Mouse (Mus musculus) neural tube, embryonic 15.5 days (tissue): ENCODE measurements around the gene Cep131. TPM values are rescaled to one million over a fixed set of nuclear protein-coding genes. Genes with fewer than 3 reads are reported as not detected.

Experiments
- ATAC-seq: fragments of 200-750 bp; cut with Nextera tagmentation; 2 replicates; pipeline ENCODE4 v1.8.0; 2017; ENCODE audit warnings: mild to moderate bottlenecking, moderate TSS enrichment, moderate library complexity; ENCODE audit not compliant: low FRiP score
- H3K27ac ChIP-seq: fragments of 300-500 bp; sonication (generic); replicated peaks from 2 replicates; pipeline ENCODE4 v1.5.1; 2015; ENCODE audit warnings: mild to moderate bottlenecking, inconsistent platforms
- H3K27me3 ChIP-seq: fragments of 300-500 bp; sonication (generic); replicated peaks from 2 replicates; pipeline ENCODE4 v1.6.1; 2015; ENCODE audit warnings: inconsistent platforms
- H3K36me3 ChIP-seq: fragments of 300-500 bp; sonication (generic); 2 replicates; pipeline ENCODE4 v1.6.1; 2015; ENCODE audit warnings: inconsistent platforms
- H3K4me1 ChIP-seq: fragments of 300-500 bp; sonication (generic); 2 replicates; pipeline ENCODE4 v1.6.1; 2015; ENCODE audit warnings: inconsistent platforms
- H3K4me2 ChIP-seq: fragments of 300-500 bp; sonication (generic); 2 replicates; pipeline ENCODE4 v1.6.1; 2015; ENCODE audit warnings: inconsistent platforms, mild to moderate bottlenecking, moderate library complexity
- H3K4me3 ChIP-seq: fragments of 300-500 bp; sonication (generic); replicated peaks from 2 replicates; pipeline ENCODE4 v1.5.1; 2015; ENCODE audit warnings: mild to moderate bottlenecking, inconsistent platforms
- H3K9ac ChIP-seq: fragments of 300-500 bp; sonication (generic); replicated peaks from 2 replicates; pipeline ENCODE4 v1.6.1; 2015; ENCODE audit warnings: mild to moderate bottlenecking, inconsistent platforms
- H3K9me3 ChIP-seq: fragments of 300-500 bp; sonication (generic); replicated peaks from 2 replicates; pipeline ENCODE4 v1.6.1; 2016; ENCODE audit warnings: inconsistent platforms
- WGBS: fragments of 180-500 bp; shearing (Covaris S2); methylation state at CpG from one replicate; pipeline ENCODE4 v1.1.7; 2015; ENCODE audit warnings: mixed read lengths; 5-methylcytosine and 5-hydroxymethylcytosine counted together
- polyA plus RNA-seq: library from polyadenylated mRNA; unstranded; fragments of >200 nt; fragmentation: Nextera tagmentation; extraction: Ambion mirVana; gene quantifications from 2 replicates; pipeline ENCODE4 v1.2.1, GENCODE M21; 2015

The Cep131 gene
- polyA plus RNA-seq, result 26.0 and 27.2 TPM in 2 replicates

DNA sequence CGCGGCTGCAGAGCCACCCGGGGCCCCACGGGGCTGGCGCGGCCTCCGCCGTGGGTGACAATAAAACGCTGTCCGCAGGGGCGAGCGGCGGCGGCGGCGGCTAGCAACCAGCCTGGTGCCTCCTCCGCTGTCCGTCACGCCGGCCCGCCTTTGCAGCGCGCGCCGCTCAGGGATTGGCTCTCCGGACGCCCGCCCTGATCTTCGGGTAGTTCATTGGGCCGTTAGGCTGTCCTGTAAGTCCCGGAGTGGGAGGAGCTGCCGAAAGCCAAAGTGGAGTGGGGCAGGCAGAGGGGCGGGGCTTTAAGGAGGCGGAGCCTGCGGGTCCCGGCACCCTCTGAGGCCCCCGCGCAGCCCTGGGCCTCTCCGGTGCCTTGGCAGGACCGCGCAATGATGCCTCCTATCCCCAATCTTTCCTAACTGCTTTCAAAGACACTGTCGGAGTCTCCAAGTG, at the start of gene Cep131:
Gene Cep131 (minus strand): TSS at position 126 of the 451 bp plus-strand sequence.
- peak within 1 kb of the TSS; percentile 85 for H3K27ac ChIP-seq
- H3K27me3 ChIP-seq, result no peaks in the 10 kb centered on the region
- H3K4me3 ChIP-seq, result peak within 1 kb of the TSS; percentile 63
- 0% methylated on average over 42 of the region's 42 CpGs for WGBS
- H3K4me1 ChIP-seq, result peaks cover 17% of the 10 kb centered on the region
- H3K36me3 ChIP-seq, result peaks cover 25% of the 10 kb centered on the region
- peak within 1 kb of the TSS; percentile 78 for H3K9ac ChIP-seq
- peak within 1 kb of the TSS; percentile 87 for H3K4me2 ChIP-seq
- no peaks in the 10 kb centered on the region for H3K9me3 ChIP-seq
- peak; percentile 98 for ATAC-seq

DNA sequence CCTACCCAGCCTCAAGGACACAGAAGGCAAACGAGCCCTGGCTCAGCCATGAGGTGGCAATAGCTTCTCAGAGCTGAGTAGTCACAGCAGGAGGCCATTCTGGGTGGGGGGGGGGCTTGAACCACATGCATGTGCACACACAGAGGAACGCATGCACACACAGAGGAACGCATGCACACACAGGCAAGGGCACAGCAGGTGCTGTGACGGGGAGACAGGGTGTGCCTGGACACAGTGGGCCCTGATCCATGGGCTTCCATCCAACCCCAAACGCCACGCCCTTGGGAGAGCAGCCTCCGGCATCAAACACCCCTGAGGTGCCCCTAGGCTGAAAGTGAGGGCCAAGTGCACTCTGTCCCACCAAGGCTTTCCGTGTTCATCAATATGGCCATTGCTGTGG, 49.6 kb upstream of the Cep131 start:
- no peak overlapping the region for H3K4me3 ChIP-seq
- H3K27me3 ChIP-seq, result no peaks in the 10 kb centered on the region
- no peak; the same call in 1 of the 2 replicates for ATAC-seq
- WGBS, result 73% methylated on average over 8 of the region's 8 CpGs
- H3K4me1 ChIP-seq, result peaks cover 23% of the 10 kb centered on the region
- H3K9ac ChIP-seq, result no peak overlapping the region
- H3K36me3 ChIP-seq, result peaks cover 35% of the 10 kb centered on the region
- H3K4me2 ChIP-seq, result no peak overlapping the region
- no peaks in the 10 kb centered on the region for H3K9me3 ChIP-seq
- no peak overlapping the region for H3K27ac ChIP-seq

DNA sequence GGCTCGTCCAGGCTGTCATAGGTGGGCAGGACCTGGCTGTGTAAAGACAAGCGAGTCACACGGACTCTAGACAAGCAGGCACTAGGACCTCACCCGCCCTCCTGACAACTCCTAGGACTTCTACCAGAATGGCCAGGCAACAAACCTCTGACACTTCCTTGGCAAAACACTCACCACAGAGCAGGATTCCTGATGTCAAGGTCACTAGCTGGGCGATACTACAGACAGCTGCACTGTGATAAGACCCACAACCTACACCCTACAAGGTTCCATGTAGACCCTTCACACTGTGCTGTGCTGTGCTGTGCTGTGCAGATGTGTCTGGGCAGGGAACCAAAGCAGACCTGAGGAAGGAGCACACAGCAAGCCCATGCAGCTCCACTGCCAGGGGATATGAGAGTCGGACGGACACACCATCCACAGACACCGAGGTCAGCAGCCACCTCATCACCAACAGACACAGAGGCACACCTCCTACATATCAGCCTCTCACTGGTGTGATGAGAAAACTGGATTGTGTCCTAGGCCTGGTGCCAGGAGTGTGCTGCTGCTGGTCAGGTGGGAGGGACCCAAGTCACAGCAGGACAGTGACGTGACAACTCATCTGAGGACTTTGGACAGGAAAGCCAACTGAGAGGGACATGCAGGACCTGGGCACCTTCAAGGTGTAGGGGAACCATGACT, 48.4 kb upstream of the Cep131 start:
- no peak overlapping the region for H3K4me2 ChIP-seq
- H3K4me1 ChIP-seq, result peaks cover 23% of the 10 kb centered on the region
- H3K36me3 ChIP-seq, result peaks cover 38% of the 10 kb centered on the region
- H3K27ac ChIP-seq, result no peak overlapping the region
- ATAC-seq, result no peak
- H3K4me3 ChIP-seq, result no peak overlapping the region
- no peaks in the 10 kb centered on the region for H3K27me3 ChIP-seq
- WGBS, result 95% methylated on average over 9 of the region's 9 CpGs
- no peak overlapping the region for H3K9ac ChIP-seq
- no peaks in the 10 kb centered on the region for H3K9me3 ChIP-seq

GRCm38 (mm10) chr11:120134148-120134547, 47.5 kb upstream of the Cep131 start:
- H3K4me3 ChIP-seq, result no peak overlapping the region
- H3K36me3 ChIP-seq, result peaks cover 47% of the 10 kb centered on the region
- H3K9me3 ChIP-seq, result no peaks in the 10 kb centered on the region
- H3K9ac ChIP-seq, result no peak overlapping the region
- no peak overlapping the region for H3K4me2 ChIP-seq
- WGBS, result 96% methylated on average over 5 of the region's 5 CpGs
- no peak overlapping the region for H3K27ac ChIP-seq
- H3K4me1 ChIP-seq, result peaks cover 23% of the 10 kb centered on the region
- no peaks in the 10 kb centered on the region for H3K27me3 ChIP-seq
- ATAC-seq, result no peak

DNA sequence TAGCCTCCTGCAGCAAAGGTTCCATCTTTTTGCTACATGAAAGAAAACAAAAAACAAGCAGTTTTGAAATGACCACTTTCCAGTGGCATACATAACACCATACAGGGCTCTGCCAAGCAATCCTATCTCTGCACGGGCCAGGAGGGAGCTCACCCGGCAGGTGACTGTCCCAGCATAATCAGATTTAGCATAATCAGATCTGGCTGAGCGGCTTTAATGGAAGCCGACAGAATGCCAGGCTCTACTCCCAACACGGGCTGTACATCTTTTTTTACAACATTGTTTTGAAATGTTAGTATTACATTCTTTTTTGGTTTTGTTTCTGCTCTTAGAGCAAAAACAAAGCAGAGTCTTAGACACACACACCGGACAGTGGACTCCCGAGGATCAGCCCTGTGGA, 42.7 kb upstream of the Cep131 start:
- H3K4me3 ChIP-seq, result no peak overlapping the region
- H3K27me3 ChIP-seq, result no peaks in the 10 kb centered on the region
- H3K9me3 ChIP-seq, result no peaks in the 10 kb centered on the region
- H3K36me3 ChIP-seq, result peaks cover 60% of the 10 kb centered on the region
- no peaks in the 10 kb centered on the region for H3K4me1 ChIP-seq
- ATAC-seq, result no peak
- no peak overlapping the region for H3K9ac ChIP-seq
- H3K4me2 ChIP-seq, result no peak overlapping the region
- WGBS, result 74% methylated on average over 7 of the region's 7 CpGs
- no peak overlapping the region for H3K27ac ChIP-seq

DNA sequence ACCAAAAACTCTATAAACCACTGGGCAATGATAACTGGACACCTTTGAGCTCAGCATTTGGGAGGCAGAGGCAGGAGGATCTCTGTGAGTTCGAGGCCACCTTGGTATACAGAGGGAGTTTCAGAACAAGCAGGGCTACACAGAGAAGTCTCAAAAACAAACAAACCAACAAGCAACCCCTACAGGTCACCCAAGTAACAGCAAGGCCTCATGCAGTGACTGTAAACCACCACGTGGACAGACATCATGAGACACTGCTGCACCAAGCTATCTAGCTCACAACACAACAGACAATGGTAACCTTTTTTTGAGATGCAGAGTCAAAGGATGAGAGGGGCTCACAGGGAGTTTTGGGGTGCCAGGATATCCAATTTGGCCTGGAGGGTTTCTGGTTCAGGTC, 40.2 kb upstream of the Cep131 start:
- H3K36me3 ChIP-seq, result peaks cover 48% of the 10 kb centered on the region
- no peaks in the 10 kb centered on the region for H3K27me3 ChIP-seq
- no peak overlapping the region for H3K27ac ChIP-seq
- no peak overlapping the region for H3K4me3 ChIP-seq
- ATAC-seq, result no peak
- H3K9me3 ChIP-seq, result no peaks in the 10 kb centered on the region
- no peak overlapping the region for H3K9ac ChIP-seq
- H3K4me1 ChIP-seq, result no peaks in the 10 kb centered on the region
- WGBS, result 88% methylated on average over 2 of the region's 2 CpGs
- no peak overlapping the region for H3K4me2 ChIP-seq

DNA sequence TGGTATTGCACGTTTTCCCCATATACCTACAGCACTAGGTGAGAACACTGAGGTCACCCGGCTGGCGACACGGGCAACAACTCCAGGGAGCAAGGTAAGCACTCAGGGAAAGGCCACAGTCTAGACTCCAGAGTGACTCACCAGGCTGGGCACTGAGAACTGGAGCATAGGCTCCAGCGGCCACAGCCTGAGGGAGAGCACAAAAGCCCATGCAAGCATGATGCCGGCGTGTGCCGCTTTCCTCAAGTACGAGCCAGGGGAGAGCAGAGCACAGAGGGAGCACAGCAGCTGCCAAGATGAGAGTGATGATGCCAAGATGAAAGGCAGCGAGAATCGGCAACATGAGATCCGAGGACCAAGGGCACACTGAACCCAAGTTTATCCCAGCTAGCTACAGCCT, 35.5 kb upstream of the Cep131 start:
- WGBS, result 82% methylated on average over 12 of the region's 12 CpGs
- H3K27ac ChIP-seq, result no peak overlapping the region
- H3K4me3 ChIP-seq, result no peak overlapping the region
- H3K36me3 ChIP-seq, result peaks cover 19% of the 10 kb centered on the region; the same call in 1 of the 2 replicates
- peaks cover 17% of the 10 kb centered on the region for H3K4me1 ChIP-seq
- no peaks in the 10 kb centered on the region for H3K27me3 ChIP-seq
- H3K4me2 ChIP-seq, result no peak overlapping the region
- H3K9me3 ChIP-seq, result no peaks in the 10 kb centered on the region
- ATAC-seq, result no peak
- H3K9ac ChIP-seq, result no peak overlapping the region

DNA sequence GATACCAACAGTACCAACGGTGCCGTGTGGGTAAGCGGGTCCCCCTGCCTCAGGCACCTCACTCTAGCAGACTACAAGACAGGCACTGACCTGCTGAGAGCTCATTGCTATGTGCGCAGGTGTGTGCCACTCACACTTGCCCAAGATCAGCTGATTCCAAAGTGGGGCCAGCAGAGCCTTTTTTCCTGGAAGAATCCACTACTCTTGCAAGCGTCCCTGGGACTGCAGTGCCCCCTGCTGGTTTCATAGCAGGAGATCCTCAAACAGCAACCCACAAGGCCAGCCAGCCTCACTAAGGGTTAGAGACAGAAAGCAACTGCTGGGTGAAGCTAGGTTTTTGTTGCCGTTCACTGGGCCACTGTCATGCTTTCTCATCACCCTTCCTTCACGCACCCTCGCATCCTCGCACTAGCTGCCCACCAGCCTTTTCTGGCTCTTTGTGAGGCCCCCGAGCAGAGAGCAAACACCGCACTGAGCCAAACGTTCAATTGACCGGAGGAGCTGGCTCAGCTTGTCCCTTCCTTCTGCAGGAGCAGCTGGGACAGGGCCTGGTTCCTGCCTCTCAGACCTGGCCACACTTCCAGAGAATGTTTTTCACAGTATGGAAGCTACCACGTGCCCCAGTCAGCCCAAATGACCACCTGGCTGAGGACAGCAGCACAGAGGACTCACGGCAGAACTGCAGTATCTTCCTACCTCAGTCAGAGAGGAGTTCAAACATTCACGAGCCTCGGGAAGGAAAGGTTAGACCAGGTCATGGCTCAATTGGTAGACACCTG, 34.2 kb upstream of the Cep131 start:
- Histone ChIP-seq H3K27me3 (no peaks in the 10 kb centered on the region), H3K4me2 (no peak overlapping the region), H3K27ac (0 out of 2 replicates have a peak overlapping the region, but pooled peaks have one; percentile 48), H3K36me3 (peaks cover 26% of the 10 kb centered on the region), H3K4me1 (peaks cover 17% of the 10 kb centered on the region), H3K4me3 (no peak overlapping the region), H3K9ac (no peak overlapping the region), H3K9me3 (no peaks in the 10 kb centered on the region)
- WGBS, result 82% methylated on average over 17 of the region's 17 CpGs
- no peak; the same call in 1 of the 2 replicates for ATAC-seq

- peaks cover 31% of the 10 kb centered on the region for H3K36me3 ChIP-seq
- no peak overlapping the region for H3K4me2 ChIP-seq
- ATAC-seq, result no peak
- WGBS, result 69% methylated on average over 10 of the region's 10 CpGs
- H3K9me3 ChIP-seq, result no peaks in the 10 kb centered on the region
- H3K4me3 ChIP-seq, result no peak overlapping the region
- H3K27me3 ChIP-seq, result no peaks in the 10 kb centered on the region
- H3K27ac ChIP-seq, result peak overlapping the region; percentile 48; the same call in 1 of the 2 replicates
- peaks cover 17% of the 10 kb centered on the region for H3K4me1 ChIP-seq
- H3K9ac ChIP-seq, result no peak overlapping the region
Measured at GRCm38 (mm10) chr11:120119936-120120541, 33.4 kb upstream of the Cep131 start.

DNA sequence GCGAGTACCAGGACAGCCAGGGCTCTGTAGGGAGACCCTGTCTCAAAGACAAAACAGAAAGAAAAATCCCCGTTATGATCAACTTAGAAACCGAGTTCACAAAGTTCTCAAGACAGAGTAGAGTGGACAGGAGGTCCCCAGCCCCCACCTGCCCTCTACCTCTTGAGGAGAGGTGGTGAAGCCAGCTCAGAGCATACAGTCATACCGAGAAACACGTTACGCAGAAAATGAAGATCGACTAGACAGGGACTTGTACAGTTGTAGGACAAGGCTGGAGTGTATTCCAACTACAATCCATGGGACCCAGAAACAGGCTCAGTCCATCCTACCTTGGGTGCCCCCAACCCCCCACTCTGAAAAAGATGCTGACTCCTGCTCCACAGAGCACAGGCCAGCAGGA, 32.5 kb upstream of the Cep131 start:
- Histone ChIP-seq H3K36me3 (peaks cover 36% of the 10 kb centered on the region), H3K9ac (no peak overlapping the region), H3K4me1 (peaks cover 17% of the 10 kb centered on the region), H3K9me3 (no peaks in the 10 kb centered on the region), H3K27me3 (no peaks in the 10 kb centered on the region), H3K27ac (no peak overlapping the region), H3K4me2 (no peak overlapping the region), H3K4me3 (no peak overlapping the region)
- no peak for ATAC-seq
- 94% methylated on average over 7 of the region's 7 CpGs for WGBS

DNA sequence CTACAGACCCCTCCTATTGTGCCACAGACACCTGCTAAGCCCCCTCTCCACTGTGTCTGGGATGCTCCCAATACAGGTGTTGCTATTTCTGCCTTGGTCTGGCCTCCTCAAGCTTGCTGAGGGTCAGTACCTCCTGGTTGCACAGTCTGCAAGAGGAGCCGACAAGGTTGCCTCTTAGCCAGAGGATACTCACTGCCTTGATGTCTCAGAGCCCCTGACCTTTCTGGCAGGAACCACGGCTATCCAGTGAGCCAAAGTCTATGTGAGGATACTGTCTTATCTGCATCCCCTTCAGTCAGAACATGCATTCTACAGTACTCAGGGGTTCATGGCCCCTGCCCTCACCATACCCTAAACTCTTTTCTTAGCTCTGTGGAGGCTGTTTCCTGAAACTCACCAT, 31.0 kb upstream of the Cep131 start:
- H3K36me3 ChIP-seq, result peaks cover 32% of the 10 kb centered on the region
- no peak overlapping the region for H3K9ac ChIP-seq
- no peak overlapping the region for H3K4me2 ChIP-seq
- H3K27ac ChIP-seq, result no peak overlapping the region
- H3K4me1 ChIP-seq, result peaks cover 17% of the 10 kb centered on the region
- H3K9me3 ChIP-seq, result no peaks in the 10 kb centered on the region
- H3K4me3 ChIP-seq, result no peak overlapping the region
- WGBS, result 92% methylated on average over 2 of the region's 2 CpGs
- ATAC-seq, result no peak
- H3K27me3 ChIP-seq, result no peaks in the 10 kb centered on the region
